Mouse (Mus musculus) spleen, adult 2 months (tissue): ENCODE measurements at regions not wholly inside any gene's neighbourhood (a gene's known extent, or its start where the extent isn't known, plus 50 kb on each side); places are given as distances from the start of the nearest gene placed in this dataset.

ENCODE experiments used
- DNase-seq, 2 experiments: peaks; one replicate each; pipeline versions ENCODE4 v3.0.0 to v3.0.0-alpha.2; 2012 to 2021; ENCODE audit warnings: low spot score in 2 of 2, low read depth in 1 of 2
- H3K27ac ChIP-seq: fragments of 200-500 bp; 2 replicates; pipeline ENCODE4 v1.5.1; 2012; ENCODE audit warnings: low read length, inconsistent platforms; ENCODE audit not compliant: insufficient read depth
- H3K27me3 ChIP-seq: fragments of 200-500 bp; 2 replicates; pipeline ENCODE4 v1.6.1; 2012; ENCODE audit warnings: mild to moderate bottlenecking, moderate library complexity, low read length, inconsistent platforms; ENCODE audit not compliant: control insufficient read depth, insufficient read depth
- H3K36me3 ChIP-seq: fragments of 200-500 bp; 2 replicates; pipeline ENCODE4 v1.6.1; 2012; ENCODE audit warnings: mild to moderate bottlenecking, low read length, inconsistent platforms; ENCODE audit not compliant: control insufficient read depth, insufficient read depth
- H3K4me1 ChIP-seq: fragments of 200-500 bp; 2 replicates; pipeline ENCODE4 v1.6.1; 2011; ENCODE audit warnings: inconsistent platforms; ENCODE audit not compliant: control insufficient read depth, insufficient read depth, insufficient read length
- H3K4me3 ChIP-seq: fragments of 200-500 bp; 2 replicates; pipeline ENCODE4 v1.5.1; 2011; ENCODE audit warnings: mild to moderate bottlenecking, inconsistent platforms; ENCODE audit not compliant: insufficient read depth, insufficient read length; ENCODE audit errors: extremely low read depth
- CTCF ChIP-seq: fragments of 200-500 bp; IDR thresholded peaks from 2 replicates; pipeline ENCODE4 v1.5.1; 2011; ENCODE audit warnings: mild to moderate bottlenecking, inconsistent platforms; ENCODE audit not compliant: insufficient read depth, insufficient read length, insufficient replicate concordance; ENCODE audit errors: extremely low read depth
- POLR2A ChIP-seq: fragments of 200-500 bp; IDR thresholded peaks from 2 replicates; pipeline ENCODE4 v1.6.1; 2011; ENCODE audit warnings: low read depth, low read length, inconsistent platforms
- WGBS: fragments of 180-500 bp; shearing (Covaris S2); methylation state at CpG from one replicate; pipeline ENCODE4 v1.1.7; 2018; 5-methylcytosine and 5-hydroxymethylcytosine counted together

DNA sequence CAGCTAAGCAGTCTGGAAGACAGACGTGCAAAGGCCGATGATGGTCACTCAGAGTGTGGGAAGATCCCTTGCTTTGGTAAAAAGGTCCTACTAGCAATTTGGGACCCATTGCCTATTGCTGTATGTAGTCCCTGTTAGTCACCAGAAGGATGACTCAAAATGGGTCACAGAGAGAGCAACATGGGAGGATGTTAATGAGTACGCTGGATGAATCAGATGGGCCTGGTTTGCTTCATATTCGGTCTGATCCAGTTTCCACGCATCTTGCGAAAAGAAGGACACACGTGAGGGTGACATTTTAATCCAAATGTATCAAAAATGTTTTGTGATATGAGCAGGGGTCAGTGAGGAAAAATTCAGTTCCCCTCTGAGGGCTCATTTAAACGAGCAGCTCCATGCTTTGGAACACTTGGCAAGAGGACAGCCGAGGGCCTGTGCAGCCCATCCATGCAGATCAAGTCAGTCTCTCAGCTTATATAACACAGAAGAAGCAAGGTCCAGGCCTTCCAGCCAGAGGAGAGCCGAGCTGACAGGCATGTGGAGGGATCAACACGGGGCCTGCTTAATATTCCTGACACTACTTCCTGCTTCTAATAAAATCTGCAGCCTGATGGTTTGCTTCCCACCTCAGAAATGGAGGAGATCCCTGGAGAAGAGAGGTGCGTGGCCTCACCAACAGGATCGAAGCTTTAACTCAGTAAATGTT lies 579.2 kb upstream of the Gm26657 start:
- Histone ChIP-seq H3K4me3 (no peak overlapping the region), H3K27ac (no peak overlapping the region), H3K4me1 (no peaks in the 10 kb centered on the region), H3K36me3 (no peaks in the 10 kb centered on the region), H3K27me3 (no peaks in the 10 kb centered on the region)
- WGBS, result 90% methylated on average over 13 of the region's 13 CpGs
- no peak for TF ChIP-seq CTCF
- TF ChIP-seq POLR2A, result no peak
- DNase-seq, result no peak

DNA sequence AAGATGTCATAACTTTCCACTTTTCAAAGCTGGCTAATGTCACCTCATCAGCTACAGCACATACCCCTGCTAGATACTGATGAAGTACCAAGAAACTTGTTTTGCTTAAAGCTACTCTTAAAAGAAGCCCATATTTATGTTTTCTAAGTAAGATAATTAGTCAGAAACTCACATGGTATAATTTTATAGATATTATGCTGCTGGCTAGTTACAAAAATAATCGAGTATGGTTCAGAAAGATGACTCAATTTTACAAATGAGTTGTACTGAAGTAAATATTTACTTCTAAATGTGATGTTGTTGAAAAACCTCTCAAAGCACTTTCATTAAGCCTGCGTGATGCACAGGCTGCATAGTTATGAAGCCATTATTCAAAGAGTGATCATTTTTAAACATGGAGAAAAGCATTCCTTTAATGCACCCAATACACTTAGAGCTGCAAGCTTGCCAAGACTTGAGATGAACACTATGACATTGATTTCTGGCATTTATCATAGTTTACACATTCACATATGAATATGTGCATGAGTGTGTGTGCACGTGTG lies 582.3 kb upstream of the Gm26657 start:
- Histone ChIP-seq H3K36me3 (no peaks in the 10 kb centered on the region), H3K27me3 (no peaks in the 10 kb centered on the region), H3K4me3 (no peak overlapping the region), H3K4me1 (no peaks in the 10 kb centered on the region), H3K27ac (no peak overlapping the region)
- no peak for DNase-seq
- 94% methylated on average over 3 of the region's 3 CpGs for WGBS
- TF ChIP-seq POLR2A, result no peak
- no peak for TF ChIP-seq CTCF

DNA sequence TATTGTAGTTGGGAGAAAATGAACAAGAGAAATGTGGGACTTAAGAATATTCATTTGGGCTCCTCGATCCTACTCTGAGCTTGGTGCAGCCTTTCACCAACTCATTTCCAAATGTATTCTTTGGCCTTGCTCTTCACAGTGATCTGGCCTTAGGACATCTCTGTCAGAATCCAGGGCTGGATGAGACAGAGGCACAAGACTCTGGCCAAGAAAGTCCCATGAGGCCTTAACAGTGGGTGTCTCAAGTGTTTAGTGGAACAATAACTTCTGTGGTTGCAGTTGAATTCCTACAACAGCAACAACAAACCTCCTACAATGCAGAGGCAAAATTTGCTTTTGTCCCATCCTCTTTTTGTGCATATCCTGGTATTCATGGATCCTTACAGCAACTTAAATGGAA lies 589.2 kb upstream of the Gm26657 start:
- Histone ChIP-seq H3K27ac (no peak overlapping the region), H3K36me3 (no peaks in the 10 kb centered on the region), H3K4me3 (no peak overlapping the region), H3K4me1 (no peaks in the 10 kb centered on the region), H3K27me3 (no peaks in the 10 kb centered on the region)
- DNase-seq, result no peak
- TF ChIP-seq POLR2A, result no peak
- TF ChIP-seq CTCF, result no peak
- WGBS, result 88% methylated on average over 1 of the region's 1 CpGs

DNA sequence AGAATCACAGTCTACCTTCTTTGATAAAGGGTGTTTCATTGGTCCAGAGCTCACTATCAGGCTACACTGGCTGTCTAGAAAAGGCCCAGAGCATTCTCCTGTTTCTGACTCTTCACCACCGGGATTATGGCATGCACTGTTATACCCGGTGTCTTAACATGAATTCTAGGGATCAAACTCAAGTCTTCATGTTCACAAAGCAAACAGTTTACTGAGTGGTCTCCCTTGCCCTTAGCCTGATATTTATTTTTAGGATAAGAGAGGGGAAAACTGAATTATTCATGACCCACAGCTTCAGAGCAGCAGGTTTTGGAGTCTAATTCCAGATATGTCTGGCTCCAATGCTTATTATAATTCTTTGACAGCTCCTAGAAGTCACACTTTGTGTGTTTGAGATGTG lies 596.0 kb upstream of the Gm26657 start:
- DNase-seq, result no peak
- Histone ChIP-seq H3K36me3 (no peaks in the 10 kb centered on the region), H3K4me3 (no peak overlapping the region), H3K27ac (no peak overlapping the region), H3K4me1 (no peaks in the 10 kb centered on the region), H3K27me3 (no peaks in the 10 kb centered on the region)
- TF ChIP-seq POLR2A, result no peak
- TF ChIP-seq CTCF, result no peak
- 87% methylated on average over 2 of the region's 2 CpGs for WGBS

DNA sequence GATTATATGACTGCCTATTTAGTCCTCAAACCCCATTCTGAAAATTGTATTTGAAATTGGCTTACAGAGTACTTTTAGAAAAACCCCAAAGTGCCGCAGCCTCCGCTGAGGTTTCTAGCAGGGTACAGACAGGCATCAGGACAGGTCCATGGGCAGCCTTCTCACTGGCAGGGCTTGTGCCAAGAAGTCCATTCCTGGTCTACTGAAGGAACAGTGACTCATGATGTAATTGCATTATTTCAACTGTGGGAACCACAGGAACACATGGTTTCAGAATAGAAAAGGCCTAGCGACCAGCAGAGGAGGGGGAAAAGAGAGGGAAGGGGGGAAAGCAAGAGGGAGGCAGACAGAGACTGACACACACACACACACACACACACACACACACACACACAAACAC lies 603.0 kb upstream of the Gm26657 start:
- Histone ChIP-seq H3K27me3 (no peaks in the 10 kb centered on the region), H3K27ac (no peak overlapping the region), H3K36me3 (no peaks in the 10 kb centered on the region), H3K4me3 (no peak overlapping the region), H3K4me1 (no peaks in the 10 kb centered on the region)
- 93% methylated on average over 3 of the region's 3 CpGs for WGBS
- no peak for TF ChIP-seq CTCF
- TF ChIP-seq POLR2A, result no peak
- no peak for DNase-seq

DNA sequence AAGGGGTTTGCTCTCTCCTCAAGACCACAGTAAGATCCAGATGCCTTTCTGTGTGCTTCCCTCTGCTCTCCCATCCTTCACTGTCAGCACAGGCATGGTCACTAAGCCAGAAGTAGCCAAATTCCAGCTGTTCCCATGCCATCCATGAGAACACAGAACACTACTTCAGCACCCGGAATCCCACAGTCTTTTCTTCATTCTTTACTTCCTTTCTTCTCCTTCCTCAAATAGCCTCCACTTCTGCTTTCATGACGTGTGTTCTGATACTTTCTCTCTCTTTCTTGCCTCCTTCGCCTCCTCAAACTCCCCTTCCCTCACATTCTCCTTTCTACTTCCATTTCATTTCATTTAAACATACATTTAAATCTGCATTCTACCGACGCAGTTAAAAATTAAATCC lies 602.1 kb upstream of the Klf4 start:
- 60% methylated on average over 5 of the region's 5 CpGs for WGBS
- TF ChIP-seq POLR2A (no peak), CTCF (no peak)
- Histone ChIP-seq H3K4me3 (no peak overlapping the region), H3K27me3 (no peaks in the 10 kb centered on the region), H3K36me3 (no peaks in the 10 kb centered on the region), H3K4me1 (no peaks in the 10 kb centered on the region), H3K27ac (no peak overlapping the region)
- no peak for DNase-seq

DNA sequence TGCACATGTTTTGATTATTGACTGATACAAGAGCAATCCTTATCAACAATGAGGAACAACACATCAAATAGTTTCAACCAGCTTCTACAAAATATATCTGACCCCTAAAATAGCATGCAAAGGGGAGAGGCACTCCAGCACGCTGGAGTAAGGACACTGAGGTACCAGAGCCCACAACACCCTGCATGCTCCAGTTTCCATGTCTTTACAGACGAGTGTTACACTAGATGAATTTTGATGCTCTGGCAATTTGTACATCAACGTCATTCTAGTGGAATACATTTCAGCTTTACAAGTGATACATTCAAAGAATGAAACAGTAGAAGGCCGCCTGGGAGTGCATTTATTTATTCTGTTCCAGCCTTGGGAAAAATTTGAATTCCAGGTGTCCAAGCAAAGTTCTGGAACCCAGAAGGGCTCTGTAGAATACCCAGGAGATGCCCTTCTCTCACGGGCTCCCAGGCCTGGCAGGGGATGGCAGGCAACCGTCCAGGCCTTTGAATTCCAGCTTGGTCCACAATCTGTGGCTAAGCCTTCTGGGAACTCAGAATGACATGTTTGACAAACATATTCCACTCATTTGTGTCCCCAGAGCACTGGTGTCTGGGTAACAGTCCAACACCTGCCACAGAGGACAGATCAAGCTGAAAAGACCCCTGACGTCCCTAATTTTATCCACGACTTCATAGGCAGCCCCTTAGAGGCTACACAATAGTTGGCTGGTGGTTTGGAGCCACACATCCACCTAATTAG lies 595.6 kb upstream of the Klf4 start:
- Histone ChIP-seq H3K4me1 (no peaks in the 10 kb centered on the region), H3K36me3 (no peaks in the 10 kb centered on the region), H3K4me3 (no peak overlapping the region), H3K27me3 (no peaks in the 10 kb centered on the region; the same call in 1 of the 2 replicates), H3K27ac (no peak overlapping the region)
- TF ChIP-seq CTCF, result no peak
- TF ChIP-seq POLR2A, result no peak
- 81% methylated on average over 8 of the region's 8 CpGs for WGBS
- no peak for DNase-seq
